Mouse (Mus musculus): ENCODE measurements at regions not wholly inside any gene's neighbourhood (a gene's known extent, or its start where the extent isn't known, plus 50 kb on each side); places are given as distances from the start of the nearest gene placed in this dataset.

DNA sequence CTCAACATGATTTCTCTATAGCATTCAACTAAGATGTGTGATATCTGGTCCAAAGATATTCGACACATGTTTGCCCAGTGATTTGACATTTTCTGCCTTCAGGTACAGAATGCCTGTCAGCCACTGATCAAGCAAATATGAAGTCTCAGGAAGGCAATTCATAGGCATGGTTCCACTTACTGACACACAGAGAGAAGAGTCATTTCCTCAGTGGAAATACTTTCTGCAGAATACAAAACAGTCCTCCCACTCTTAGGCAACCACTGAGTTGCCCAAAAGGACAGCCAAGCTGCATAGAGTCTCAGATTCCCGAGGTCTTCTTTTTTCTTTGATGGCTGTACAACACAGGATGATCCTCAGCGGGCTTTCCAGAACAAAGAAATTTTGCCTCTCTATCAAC lies 110.9 kb downstream of the Ndufa4 start:
- peak; percentile 55 for ATAC-seq (replicated peaks; ENCODE audit: poor library complexity)

DNA sequence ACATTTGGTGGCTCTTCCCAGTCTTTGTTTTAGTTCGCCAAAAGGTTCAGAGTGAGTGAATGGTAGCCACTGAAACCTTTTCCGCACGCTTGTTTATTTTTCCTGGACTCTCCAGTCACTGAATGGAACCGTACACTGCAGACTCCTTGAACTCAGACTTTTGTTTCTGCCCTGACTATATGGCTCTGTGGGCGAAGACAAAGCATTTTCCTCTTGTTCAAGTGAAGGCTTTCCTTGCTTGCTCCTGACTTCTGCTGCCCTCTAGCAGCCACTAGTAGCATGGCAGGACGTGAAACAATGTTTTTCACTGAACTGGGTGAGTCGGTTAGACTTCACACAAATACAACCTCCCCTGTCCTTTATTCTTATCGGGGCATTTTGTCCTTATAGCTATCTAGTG lies 113.9 kb downstream of the Ndufa4 start:
- peak; percentile 98 for ATAC-seq (replicated peaks; ENCODE audit: poor library complexity)

- no peak for ATAC-seq (replicated peaks; ENCODE audit: poor library complexity)
Measured at GRCm38 (mm10) chr6:11792186-11792585, 115.1 kb downstream of the Ndufa4 start.

- no peak; the same call in 1 of the 2 replicates for ATAC-seq (replicated peaks; ENCODE audit: poor library complexity)
Measured at GRCm38 (mm10) chr6:11791056-11791455, 116.2 kb downstream of the Ndufa4 start.

DNA sequence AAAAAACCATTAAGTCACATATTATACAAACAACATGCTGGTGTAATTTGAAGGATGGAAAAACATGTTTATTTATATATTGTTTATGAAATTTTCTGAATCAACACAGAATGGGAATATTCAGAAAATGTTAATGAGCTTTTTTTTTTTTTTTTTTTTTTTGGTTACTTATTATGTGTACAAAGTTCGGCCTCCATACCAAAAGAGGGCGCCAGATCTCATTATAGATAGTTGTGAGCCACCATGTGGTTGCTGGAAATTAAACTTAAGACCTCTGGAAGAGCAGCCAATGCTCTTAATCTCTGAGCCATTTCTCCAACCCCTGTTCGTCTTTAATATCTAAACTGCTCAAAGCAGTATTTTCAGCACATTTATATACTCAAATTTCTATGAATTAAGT lies 133.3 kb downstream of the Ndufa4 start:
- ATAC-seq (replicated peaks; ENCODE audit: poor library complexity) = no peak

DNA sequence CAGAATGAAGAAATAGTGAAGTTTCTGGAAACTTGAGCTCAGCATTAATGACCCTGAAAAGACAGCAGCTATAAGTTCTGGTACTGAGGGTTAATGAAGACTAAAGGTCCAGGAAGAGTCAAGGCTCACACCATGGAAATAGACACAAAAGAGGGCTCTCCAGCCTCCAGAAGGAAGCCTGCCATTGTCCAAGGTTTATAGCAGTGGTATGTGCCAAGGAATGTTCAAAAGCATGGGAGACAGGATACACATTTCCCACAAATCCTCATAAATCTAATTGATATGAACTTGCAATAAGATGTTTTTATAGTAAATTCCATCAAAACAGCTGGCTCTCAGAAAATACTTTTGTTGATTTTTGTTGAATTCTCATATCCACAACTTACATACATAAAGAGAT lies 144.4 kb downstream of the Ndufa4 start:
- no peak for ATAC-seq (replicated peaks; ENCODE audit: poor library complexity)

GRCm38 (mm10) chr6:11737667-11738066 lies 169.6 kb downstream of the Ndufa4 start:
- no peak for ATAC-seq (replicated peaks; ENCODE audit: poor library complexity)

GRCm38 (mm10) chr6:11731126-11731525 lies 176.2 kb downstream of the Ndufa4 start:
- ATAC-seq (replicated peaks; ENCODE audit: poor library complexity) = no peak

DNA sequence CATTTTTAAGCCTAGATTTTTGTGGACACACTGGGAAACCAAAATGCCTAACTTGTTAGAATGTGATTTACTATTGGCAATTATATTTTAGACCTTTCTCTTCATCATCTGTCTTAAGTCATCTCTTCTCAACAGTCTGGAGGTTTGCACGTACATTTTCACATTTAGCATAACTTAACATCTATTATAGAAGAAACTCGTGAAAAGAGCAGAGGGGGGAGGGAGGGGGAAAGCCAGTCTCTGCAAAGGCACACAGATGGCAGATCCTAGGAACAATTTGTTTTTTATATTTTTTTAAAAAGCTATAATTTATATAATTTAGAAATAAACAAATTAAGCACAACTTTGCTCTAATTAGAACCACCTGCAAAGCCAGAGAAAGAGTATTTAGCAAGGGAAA lies 176.6 kb downstream of the Ndufa4 start:
- ATAC-seq (replicated peaks; ENCODE audit: poor library complexity) = no peak

- peak; percentile 20; the same call in 1 of the 2 replicates for ATAC-seq (replicated peaks; ENCODE audit: poor library complexity)
Measured at GRCm38 (mm10) chr6:11727806-11728205, 179.5 kb downstream of the Ndufa4 start.

- peak; percentile 99 for ATAC-seq (replicated peaks; ENCODE audit: poor library complexity)
Measured at GRCm38 (mm10) chr6:11727370-11727769, 179.9 kb downstream of the Ndufa4 start.

DNA sequence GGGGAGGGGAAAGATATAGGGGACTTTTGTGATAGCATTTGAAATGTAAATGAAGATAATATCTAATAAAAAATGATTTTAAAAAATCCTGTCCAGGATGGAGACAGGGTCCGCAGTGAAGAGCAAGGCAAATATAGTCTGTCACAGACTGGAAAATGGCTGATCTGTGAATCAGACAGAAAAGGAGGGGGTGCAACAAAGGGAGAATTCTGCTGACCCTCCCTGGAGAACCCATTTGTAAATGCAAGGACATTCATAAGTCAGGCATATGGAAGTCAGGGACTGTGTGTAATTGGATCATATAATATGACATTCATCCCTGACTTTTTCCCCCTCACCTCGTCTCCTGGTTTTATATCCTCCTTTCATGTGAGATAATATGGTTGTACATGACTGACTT lies 183.8 kb downstream of the Ndufa4 start:
- ATAC-seq (replicated peaks; ENCODE audit: poor library complexity) = no peak

- ATAC-seq (replicated peaks; ENCODE audit: poor library complexity) = peak; percentile 74
Measured at GRCm38 (mm10) chr6:11720274-11720673, 187.0 kb downstream of the Ndufa4 start.

DNA sequence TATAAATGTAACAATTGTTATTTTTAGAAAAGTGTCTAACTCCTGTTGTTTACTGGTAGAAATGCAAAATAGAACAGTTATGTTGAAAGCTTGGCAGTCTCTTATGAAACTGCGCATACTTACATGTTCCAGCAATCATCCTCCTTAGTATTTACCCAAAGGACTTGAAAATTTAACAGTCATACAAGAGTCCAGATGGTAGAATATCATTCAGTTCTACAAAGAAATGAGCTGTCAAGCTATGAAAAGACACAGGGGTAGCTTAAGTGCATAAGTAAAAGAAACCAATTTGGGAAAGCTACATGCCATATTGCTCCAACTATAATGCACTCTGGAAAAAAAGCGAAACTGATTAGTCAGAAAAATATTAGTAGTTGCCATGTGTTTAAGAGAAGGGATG lies 196.7 kb downstream of the Ndufa4 start:
- ATAC-seq (replicated peaks; ENCODE audit: poor library complexity) = no peak

DNA sequence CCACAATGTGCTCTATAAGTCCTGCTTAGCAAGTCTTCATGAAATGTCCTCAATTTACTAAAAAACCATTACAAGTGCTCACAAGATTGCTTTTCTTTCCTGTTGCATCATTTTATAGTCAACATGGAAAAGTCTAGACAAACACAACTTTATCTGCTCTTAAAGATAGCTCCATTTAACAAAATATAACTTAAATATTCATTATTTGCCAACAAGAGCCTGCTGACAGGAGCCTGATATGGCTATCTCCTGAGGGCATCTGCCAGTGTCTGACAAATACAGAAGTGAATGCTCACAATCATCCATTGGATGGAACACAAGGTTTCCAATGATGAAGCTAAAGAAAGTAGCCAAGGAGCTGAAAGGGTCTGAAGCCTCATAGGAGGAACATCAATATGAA lies 197.8 kb downstream of the Ndufa4 start:
- ATAC-seq (replicated peaks; ENCODE audit: poor library complexity) = peak; percentile 77
